Mouse (Mus musculus) layer of hippocampus, adult 6 months (tissue): ENCODE data around the gene Txk. TPM values are rescaled to one million over a fixed set of nuclear protein-coding genes. Genes with fewer than 3 reads are reported as not detected.

Experiments used
- long read RNA-seq, 2 experiments: library from polyadenylated mRNA; unstranded; transcript quantifications; one replicate each; pipeline ENCODE4 v2.0.0; 2019 to 2020
- polyA plus RNA-seq: library from polyadenylated mRNA; unstranded; fragments of <200 nt; fragmentation: Nextera tagmentation; gene quantifications from 2 replicates; pipeline ENCODE4 v1.2.3, GENCODE M21; 2021

Txk gene
- not detected in 2 replicates for polyA plus RNA-seq
- long read RNA-seq, experiment 1 = 0 reads
- long read RNA-seq, experiment 2 = 0 reads

DNA sequence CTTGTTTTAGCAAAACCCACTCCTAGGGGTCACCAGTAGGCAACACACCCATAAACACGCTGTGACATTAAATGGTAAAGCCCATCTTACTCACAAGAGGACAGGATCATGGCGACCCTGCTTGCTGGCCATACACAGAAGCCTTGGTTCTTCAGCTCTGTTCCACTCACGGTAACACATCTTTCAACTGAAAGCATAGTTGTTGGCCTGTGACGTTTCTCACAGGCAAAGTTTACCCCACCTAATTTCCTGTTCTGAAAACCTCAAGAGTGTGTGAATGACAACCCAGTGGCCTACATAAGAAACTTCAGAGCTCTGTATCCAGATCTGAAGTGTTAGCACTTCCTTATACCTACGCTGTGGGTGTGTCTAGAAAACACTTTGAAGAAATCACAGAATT lies at the start of gene Txk:
Txk (minus strand) TSS at position 193 of the 400 bp plus-strand sequence.

DNA sequence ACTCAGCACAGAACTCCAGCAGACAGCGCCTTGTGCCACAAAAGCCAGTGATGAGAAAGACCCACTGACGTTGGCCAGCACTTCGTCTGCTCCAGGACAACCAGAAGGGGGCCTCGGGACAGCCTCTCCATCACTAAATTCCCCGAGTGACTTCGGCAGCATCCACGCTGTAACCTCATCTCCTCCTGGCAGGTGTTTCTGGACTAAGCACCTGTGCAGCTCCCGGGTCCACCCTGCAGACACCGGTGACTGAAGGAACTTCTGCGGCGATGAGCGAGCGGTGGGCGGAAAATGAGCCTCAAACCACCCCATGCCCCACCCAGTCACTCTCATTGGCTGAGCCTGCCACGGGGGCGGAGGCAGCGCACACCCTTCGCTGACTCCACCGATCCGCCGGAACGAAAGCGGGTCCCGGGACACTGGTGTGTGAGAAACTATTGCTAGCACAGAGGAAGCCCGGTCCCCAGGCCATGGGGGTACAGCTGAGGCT lies 105.1 kb downstream of the Txk start, which contains the start of gene Nipal1:
Nipal1 (plus strand) TSS at position 378 of the 490 bp plus-strand sequence.

Other genes with a start within 250 kb of the Txk start
- 0.57 and 0.94 TPM in 2 replicates for gene Corin, start 248.3 kb downstream of the Txk start, polyA plus RNA-seq
- gene Nfxl1, start 193.1 kb downstream of the Txk start, polyA plus RNA-seq = 1.5 and 1.7 TPM in 2 replicates
- gene Zar1, start 171.5 kb downstream of the Txk start, polyA plus RNA-seq = 0.58 and 0.67 TPM in 2 replicates
- not detected in 2 replicates for gene Gm5868, start 165.2 kb downstream of the Txk start, polyA plus RNA-seq
- not detected in 2 replicates for gene Cnga1, start 108.5 kb downstream of the Txk start, polyA plus RNA-seq
- gene Nipal1, start 105.0 kb downstream of the Txk start, polyA plus RNA-seq = not detected in 2 replicates
- 1.1 and 1.3 TPM in 2 replicates for gene Tec, start 115.7 kb upstream of the Txk start, polyA plus RNA-seq
- 3.0 and 3.3 TPM in 2 replicates for gene Slain2, start 161.5 kb upstream of the Txk start, polyA plus RNA-seq
- not detected in 2 replicates for gene Gm10135, start 221.9 kb upstream of the Txk start, polyA plus RNA-seq